Mouse (Mus musculus) urinary bladder, postnatal 4 days (tissue): ENCODE results near the gene Etnk2.
"Not testable (repeated sequence)": the region's sequence is repeated elsewhere in the genome, so short reads cannot be mapped to it uniquely, and the experiment has no call there.

ENCODE experiments used
- DNase-seq, 2 experiments: peaks; one replicate each; pipeline ENCODE4 v3.0.0; 2021 to 2022; ENCODE audit warnings: low spot score in 2 of 2

The Etnk2 gene

DNA sequence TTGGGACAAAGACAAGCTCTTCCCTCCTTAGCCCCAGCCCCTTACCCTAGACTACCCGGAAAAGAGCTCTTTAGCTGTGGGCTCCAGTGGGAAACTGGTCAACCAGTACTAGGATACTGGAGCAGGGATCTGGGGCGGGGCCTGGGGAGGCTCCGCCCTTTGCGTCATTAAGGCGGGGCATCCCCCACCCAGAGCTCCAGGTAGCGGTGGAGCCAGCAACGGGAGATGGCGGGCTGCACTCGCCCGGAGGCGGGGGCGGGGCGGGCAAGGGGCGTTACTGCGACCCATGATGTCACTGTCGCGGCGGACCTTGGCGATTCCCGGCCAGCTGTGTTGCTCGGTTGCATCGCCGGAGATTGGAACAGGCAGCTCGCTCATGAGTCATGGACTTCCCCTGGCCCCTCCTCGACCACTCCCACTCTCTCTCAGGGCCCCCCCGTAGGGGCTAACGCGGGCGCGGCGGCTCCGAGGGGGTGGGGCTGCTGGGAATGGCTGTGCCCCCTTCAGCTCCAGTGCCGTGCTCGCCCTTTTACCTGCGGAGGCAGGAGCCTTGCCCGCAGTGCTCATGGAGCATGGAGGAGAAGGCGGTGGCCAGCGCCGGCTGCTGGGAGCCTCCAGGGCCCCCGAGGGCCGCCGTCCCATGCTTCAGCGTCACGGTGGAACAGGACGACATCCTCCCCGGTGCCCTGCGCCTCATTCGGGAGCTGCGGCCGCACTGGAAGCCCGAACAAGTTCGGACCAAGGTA lies at the start of gene Etnk2:
Gene Etnk2 (plus strand): TSS at position 297 of the 746 bp plus-strand sequence.
- peak; percentile 76 to 82 for DNase-seq

DNA sequence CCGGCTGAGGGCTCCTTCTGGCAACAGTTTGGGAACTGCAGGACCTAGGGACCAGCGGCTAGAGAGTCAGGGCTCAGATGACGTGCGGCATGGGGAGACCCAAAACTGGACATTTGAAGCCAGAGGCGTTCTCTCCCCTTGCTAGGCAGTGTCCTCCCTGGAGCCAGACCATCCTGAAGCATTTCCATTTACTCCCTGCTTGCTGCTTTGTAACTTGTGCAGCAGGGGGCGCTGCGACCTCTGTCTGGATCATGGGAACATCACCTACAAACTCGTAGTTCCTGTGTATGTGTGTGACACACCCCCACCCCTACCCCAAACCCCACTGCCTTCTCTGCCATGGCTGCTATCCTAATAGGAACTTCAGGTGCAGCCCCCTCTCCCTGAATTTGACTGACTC lies 49.0 kb upstream of the Etnk2 start:
- DNase-seq, result no peak

DNA sequence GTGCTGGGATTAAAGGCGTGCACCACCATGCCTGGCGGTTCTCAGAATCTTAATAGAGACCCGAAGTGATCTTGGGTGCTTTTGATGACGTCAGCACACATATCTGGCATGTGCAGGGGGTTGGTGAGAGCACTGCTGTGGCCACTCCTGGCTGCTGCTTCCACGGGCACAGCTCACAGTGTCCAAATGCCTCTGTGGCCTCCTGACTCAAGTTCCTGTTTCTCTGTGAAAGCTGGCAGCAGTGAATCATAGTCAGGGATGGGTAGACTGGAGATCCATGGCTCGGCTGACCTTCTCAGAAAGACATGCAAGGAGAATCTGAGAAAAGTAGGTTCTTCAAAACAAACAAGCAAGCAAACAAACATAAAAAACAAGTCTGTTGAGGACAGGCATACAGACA lies 47.6 kb upstream of the Etnk2 start:
- DNase-seq, result no peak

DNA sequence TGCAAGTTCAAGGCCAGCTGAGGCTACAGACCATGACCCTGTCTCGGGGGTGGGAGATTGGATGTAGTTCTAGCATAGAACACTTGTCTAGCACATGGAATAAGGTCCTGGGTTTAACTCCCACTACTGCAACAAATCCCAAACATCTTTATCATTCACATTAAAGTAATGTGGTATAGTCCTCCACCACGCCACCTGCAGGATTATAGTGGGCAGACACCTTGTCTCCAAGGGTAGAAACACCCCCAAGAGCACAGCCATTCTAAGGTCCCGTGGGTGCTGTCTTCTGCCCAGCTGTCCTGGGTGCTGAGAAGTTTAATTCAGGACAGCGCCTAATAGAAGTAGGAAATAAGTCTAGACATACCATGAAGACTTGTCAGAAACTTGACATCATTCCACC lies 46.8 kb upstream of the Etnk2 start:
- DNase-seq, result no peak

DNA sequence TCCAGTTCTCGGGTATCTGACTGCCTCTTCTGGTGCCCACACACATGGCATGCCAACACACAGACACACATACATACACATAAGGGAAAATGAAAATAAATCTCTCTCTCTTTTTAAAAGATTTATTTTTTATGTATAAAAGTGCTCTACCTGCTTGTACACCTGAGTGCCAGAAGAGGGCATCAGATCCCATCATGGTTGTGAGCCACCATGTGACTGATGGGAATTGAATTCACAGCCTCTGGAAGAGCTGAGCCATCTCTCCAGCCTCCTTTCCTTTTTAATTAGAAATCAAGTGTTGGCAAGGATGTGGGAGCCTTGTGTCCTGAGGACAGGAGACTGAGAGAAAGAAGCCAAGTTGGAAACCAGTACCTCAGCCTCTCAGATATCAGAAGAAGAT lies 46.2 kb upstream of the Etnk2 start:
- no peak for DNase-seq

DNA sequence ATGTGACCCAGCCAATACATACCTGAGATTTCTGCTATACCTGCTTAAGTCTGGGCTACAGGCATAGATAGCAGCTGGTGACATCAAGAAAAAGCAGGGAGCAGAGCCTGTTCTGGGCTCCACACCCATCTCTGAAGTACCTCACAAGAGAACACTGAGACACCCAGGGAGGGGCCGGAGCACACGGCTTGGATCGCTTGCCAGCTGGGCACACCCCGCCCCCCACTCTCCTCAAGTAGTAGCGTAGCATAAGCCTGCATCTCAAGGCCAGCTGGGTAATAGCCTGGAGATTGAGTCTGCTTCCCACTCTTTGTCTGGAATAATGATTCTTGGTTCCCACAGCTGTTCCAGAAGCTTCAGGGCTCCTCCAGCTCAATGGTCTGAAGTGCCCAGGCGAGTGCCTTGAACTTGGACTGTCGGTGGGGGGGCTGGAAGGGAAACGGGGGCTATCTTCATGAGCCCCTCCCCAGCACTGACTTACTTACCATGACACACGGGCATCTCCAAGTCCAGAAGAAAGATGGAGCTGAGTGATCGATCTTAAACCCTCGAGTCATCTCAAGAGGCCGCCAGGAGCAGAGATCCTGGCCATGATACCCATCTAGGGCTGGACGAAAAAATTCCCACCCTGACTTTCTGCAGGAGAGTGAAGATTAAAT lies 42.0 kb upstream of the Etnk2 start, which contains the start of gene Kiss1:
Gene Kiss1 (plus strand): TSS at position 609 of the 659 bp plus-strand sequence.
- no peak for DNase-seq

DNA sequence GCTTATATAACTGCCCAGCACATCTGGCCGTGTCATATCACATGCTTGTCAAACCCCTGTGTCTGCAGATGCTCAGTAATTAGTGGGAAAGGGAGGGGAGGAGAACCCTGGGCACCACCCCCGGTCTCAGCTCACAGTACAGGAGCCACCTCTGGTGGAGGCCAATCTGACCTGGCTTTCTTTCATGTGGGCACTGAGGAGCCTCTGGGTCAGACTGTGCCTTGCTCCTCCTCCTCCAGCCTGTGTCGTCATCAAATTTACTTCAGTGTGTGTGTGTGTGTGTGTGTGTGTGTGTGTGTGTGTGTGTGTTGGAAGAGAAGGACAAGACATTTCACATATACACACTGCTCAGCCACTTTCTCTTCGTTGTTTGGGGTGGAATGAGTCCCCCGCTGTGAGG lies 40.0 kb upstream of the Etnk2 start:
- no peak for DNase-seq

DNA sequence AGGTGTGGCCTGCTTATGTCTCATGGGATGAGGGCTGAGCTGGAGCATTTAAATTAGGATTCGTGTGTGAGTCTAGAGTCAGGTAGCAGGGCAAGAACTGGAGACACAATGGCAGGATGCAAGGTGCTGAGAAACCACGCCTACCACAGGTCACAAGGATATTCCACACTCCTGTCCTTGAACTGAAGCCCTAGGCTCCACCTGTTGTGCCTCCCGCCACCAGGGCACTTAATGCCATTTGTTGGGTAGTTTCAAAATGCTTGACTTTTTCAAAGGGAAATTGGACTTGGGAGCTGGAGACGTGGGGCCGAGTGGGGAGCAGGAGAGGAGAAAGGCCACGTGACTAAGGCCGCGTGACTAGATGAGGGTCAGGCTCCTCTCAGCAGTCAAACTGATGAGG lies 37.4 kb upstream of the Etnk2 start:
- DNase-seq, result no peak

DNA sequence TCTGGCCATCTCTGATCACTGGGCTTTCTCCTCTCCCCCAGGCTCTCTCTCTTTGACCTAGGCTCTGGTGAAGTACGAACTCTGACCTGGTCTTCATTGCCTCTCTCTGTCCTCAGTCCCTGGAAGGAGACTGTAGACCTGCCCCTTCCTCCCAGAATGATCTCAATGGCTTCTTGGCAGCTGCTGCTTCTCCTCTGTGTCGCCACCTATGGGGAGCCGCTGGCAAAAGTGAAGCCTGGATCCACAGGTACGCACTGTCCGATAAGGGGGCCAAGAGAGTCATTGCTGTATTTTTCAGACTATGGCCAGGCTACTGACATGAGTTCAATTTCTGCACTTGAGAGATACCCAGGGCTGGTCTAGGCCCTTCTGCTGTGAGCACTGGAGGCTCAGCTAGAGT lies 36.3 kb upstream of the Etnk2 start:
- DNase-seq, result no peak

DNA sequence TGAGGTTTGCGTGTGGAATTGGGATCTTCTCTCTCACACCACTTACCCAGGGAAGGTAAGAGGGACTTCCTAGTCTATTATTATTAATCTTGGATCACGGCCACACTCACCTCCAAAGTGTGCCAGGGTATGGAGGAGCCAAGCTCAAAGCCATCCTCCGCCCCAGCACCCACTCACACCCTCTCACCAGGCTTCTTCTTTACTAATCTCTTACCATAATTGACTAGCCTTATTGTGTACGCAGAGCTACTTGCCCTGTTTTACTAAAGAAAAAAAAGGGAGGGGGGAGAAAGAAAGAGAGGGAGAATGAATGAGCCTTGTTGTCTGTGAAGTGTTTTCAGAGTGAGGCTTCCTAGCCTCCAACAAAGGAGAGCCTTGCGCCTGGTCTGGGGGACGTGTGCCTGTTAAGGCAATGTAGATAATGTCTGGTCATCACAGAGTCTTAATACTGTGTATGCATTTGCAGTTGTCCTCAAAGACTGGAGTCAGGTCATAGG lies 35.0 kb upstream of the Etnk2 start:
- DNase-seq, result no peak

DNA sequence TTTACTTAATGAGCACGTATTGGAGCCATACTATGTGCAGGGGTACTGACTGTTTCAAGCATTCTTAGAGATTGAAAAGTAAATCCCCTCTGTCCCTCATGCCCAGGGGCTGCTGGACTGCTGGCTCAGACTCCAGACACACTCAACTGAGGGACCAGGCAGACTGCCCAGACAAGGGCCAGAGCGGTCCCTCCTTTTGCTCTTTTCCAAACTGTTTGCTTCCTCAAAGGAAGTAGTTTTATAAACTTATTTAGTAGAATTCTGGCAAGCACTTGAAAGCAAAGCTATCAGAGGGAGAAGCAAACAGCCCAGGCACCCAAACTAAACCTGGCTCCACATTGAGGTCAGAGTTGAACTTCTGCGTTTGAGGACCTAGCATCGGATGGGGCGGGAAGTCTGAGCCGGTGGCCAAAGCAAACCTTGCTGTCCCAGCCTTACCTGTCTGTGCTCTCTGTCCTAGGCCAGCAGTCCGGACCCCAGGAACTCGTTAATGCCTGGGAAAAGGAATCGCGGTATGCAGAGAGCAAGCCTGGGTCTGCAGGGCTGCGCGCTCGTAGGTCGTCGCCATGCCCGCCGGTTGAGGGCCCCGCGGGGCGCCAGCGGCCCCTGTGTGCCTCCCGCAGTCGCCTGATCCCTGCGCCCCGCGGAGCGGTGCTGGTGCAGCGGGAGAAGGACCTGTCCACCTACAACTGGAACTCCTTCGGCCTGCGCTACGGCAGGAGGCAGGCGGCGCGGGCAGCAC lies 34.3 kb upstream of the Etnk2 start:
- DNase-seq, result no peak

DNA sequence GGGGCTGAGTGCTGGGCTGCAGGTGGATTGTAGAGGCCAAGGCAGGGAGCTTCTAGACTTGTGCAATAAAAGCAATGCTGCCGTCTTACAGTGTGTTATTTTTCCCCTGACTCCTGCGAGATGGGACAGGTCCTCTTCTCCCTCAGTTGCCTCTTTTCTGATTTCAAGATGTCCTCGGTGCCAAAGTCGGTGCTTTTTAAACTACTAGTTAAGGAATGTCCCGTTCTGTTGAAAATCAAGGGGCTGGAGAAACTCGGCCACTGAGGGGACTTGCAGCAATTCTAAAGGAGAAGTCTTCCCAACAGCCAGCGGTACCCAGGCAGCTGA lies 33.8 kb upstream of the Etnk2 start:
- DNase-seq, result no peak

DNA sequence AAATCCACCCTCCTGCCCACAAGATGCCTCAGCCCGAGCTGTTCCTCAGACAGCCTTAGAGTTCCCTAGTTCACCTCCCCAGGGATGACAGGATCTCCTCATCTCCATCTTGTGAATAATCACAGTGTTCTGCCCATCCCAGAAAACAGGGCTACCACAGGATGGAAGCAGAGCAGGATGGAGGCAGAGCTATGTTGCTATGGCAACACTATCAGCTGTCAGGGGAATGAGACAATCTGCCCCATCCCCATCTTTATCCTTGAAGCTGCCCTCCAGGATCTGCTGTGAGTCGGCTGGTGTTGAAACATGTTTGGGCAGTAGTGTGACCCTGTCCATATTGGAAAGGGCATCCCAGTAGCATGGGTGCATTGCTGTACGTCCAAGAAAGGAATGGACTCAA lies 32.2 kb upstream of the Etnk2 start:
- DNase-seq, result no peak

DNA sequence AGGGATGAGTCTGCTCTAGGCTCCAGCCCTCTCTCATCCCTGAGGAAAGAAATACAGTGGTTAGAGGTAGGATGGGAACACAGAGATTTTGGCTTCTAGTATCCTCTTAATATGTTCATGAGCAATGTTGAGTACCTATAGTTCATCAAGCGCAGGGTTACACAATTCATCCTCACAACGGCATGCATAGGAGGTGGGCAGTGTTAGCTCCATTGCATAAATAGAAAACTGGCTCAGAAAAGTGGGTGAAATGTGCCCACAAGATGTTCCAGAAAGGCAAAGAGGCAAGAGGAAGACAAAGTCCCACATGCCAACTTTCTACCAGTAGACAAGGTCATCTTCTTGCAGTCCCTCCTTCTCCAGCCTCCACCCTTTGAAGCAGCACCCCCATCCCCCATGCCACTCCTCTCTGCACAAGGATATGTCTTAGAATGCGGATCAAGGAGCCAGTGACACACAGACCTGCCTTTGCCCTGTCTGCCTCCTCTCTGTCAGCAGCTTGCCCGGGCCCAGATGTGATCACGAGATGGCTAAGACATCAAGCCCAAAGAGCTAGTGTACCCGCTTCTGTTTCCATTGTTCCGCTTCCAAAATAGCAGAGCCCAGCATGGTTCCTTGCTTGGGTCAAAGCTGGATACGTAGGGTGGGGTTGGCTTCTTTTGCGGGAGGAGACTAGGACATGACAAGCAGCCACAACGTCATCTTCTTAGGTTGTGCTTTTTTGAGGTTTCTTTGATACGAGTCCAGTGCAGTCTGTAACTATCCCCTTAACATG lies 30.5 kb upstream of the Etnk2 start:
- DNase-seq, result no peak

DNA sequence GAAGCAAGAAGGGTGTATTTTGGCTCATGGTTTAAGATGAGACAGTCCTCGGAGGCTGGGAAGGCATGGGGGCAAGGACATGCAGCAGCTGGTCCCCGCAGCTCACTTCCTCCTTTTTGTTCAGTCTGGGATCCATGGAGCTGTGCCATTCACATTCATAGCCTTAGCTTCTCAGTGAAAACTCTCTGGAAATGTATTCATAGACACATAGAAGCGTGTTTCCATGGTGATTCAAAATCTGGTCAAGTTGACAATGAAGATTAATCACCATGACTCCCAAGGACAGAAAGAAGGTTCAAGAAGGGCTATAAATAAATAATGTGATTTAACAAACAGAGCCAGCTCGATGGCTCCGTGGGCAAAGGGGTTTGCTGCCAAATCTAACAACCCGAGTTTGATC lies 29.4 kb upstream of the Etnk2 start:
- DNase-seq, result no peak

DNA sequence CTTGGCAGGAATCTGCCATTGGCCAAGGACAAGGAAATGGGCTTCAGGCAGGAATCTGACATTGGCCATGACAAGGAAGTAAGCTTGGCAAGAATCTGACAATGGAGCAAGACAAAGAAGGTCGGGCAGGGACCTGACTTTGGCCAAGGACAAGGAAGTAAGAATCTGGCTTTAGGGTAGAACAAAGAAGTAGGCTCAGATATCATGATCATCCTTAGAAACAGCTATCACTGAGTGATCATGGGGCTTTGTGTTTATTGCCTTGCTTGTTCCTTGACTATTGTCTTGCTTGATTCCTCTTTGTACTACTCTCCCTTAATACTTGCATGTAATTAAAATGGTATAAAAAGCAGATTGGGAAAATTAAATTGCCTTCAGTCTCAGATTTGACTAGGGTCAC lies 23.0 kb upstream of the Etnk2 start:
- DNase-seq, result not testable (repeated sequence)

DNA sequence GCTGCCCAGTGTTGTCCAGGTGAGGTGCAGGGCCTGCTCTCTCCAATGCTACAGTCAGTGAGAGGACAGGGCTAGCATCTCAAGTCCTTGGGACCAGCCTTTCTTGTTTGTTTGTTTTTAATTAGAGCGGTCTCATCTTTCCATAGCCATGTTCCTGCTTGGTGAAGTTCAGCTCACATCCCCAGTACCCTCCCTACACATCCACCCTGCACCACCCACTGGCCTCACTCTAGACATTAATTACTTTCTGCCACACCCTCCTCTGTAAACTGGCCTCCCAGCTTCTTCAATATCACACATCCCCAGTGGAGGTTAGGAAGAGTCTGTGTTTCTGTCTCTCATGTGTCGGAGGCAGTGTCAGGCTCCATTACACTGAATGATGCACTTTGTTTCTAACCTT lies 19.0 kb upstream of the Etnk2 start:
- DNase-seq, result no peak

DNA sequence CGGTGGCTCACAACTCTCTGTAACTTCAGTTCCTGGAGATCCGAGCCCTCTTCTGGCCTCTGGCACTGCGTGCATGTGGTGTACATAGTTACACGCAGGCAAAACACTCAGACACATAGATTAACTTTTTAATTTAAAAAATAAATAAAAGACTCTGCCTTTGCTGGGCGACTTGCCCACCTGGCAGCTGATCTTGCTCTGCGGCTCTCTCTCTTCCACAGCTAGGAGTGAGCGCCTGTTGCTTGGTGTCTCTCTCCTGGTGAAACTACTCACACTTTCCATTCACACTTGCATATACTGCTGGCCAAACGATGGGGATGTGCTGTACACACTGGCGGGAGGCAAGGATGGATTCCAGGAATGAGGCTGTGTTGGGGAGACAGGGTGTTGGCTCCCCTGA lies 16.8 kb upstream of the Etnk2 start:
- no peak for DNase-seq

DNA sequence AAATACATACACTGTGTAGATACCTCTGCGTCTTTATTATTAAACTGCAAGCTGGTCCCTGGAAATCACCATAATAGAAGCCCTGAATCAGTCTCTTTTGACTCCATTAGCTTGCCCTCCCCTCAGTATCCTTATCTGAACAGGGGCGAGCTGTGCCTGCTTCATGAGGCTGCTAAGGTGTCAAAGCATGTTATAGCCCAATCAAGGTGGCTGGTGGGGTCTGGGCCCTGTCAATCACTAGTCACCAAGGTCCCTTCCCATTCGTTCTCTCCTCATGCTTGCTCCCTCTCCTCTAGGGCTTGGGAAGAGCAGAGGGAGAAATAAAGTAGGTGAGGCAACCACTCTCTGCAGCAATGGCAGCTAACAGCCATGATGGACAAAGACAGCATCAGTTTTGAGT lies 16.1 kb upstream of the Etnk2 start:
- no peak for DNase-seq

DNA sequence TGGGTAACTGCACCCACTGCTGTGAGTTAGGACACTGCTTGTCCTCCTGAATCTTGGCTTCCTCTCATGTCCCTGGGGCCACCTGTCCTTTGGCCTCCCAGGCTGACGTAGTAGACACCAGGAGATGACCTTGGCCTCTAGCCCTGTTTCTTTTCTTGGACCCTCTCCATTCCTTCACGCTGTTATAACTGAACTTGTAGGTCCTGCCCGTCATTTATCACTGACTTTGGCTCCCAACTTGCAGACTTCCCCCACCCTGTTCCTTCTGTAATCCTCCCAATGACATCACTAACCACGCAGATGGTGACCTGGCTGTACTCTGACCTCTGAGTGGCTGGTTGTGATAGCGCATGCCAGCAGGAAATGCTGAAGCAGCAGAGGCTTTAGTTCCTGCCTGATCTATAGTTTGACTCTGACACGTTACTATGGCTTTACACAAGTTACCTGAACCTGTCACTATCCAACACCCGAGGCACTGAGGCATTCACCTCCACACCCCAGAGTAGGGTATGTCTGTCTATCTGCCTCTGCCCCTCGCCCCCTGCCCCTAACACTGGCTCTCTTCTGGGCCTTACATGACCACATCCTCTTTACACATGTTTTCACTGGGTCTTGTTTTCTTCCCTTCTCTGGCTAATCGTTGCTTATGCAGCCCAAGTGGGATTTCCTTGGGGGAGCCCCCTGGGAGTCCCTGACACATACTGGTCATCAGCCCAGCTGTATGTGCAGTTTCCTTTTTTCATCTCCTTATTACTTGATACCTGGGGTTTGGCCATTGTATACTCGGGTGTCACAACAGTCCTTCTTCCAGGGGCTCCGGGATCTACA lies 15.5 kb upstream of the Etnk2 start:
- no peak for DNase-seq

DNA sequence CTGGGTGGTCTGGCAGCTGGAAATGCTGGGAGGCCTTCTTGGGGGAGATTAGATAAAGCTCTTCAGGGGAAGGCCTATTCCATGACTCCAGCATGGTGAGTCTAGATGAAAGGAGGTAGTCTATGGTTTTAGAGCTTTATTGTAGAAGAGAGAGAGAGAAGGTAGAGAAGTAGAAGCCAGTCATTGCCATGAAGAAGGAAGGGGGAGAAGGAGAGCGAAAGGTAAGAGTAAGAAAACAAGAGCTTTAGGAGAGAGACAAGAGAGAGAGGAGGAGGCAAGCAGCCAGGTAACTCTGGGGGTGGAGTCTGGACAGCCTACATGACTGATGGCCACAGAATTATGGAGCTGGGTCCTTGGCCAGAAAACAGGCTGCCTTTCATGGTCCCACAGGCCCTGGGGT lies 13.2 kb upstream of the Etnk2 start, which contains the start of gene Ren1:
Gene Ren1 (plus strand): TSS at position 301 of the 400 bp plus-strand sequence.
- DNase-seq, result no peak
